Mouse (Mus musculus): ENCODE measurements around the gene Clec12b. TPM values are rescaled to one million over a fixed set of nuclear protein-coding genes. Genes with fewer than 3 reads are reported as not detected.
A peak's percentile ranks its signal among the peaks of the same experiment; 100 is the strongest.
"Not testable (repeated sequence)": the region's sequence is repeated elsewhere in the genome, so short reads cannot be mapped to it uniquely, and the experiment has no call there.

Gene Clec12b
- polyA plus RNA-seq, 1 experiment from 2014 or later: 0.46 TPM

- DNase-seq (ENCODE audit: low spot score): no peak
Observed at GRCm38 (mm10) chr6:129369374-129370132, 16.1 kb downstream of the Clec12b start.

DNA sequence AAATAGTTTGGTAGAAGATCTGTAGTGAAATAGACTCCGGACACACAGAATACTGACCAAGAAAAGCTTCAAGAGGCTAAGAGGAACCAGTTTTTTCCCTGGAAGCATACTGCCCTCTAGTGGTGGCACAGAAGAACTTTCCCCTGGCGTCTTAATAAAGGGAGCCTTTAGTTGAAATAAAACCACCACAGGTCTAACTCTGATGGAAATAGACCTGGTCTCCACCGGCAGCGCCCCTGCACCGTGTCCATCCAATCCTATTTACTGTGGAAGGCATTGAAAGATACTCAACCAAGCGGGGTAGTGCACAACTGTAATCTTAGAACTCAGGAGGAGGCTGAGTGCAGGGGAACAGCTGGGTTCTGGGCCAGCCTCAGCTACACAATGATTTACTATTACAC, 19.7 kb downstream of the Clec12b start:
- peak; percentile 64 for DNase-seq (ENCODE audit: low spot score)

GRCm38 (mm10) chr6:129363942-129364341, 21.7 kb downstream of the Clec12b start:
- DNase-seq (ENCODE audit: low spot score): no peak

GRCm38 (mm10) chr6:129359515-129359914, 26.2 kb downstream of the Clec12b start:
- no peak for DNase-seq (ENCODE audit: low spot score)

DNA sequence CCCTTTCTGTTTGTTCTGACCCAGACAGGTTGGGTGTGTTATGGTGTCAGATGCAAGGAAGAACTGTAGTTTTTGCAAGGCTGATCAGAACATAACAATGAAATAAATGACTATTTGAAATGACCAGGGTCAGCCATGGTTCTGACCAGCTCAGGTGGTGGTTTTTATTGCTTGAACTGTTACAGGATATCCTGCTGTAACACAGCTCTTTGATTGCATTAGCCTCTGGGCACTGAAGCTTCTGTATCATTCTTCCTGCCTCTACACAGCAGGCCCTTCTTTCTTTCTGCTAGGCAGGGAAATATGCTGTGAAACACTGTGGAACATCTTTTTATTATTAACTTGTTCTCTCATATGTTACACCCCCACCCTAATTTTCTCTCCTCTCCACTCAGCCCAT, 29.2 kb downstream of the Clec12b start:
- DNase-seq (ENCODE audit: low spot score): no peak

GRCm38 (mm10) chr6:129355774-129356173, 29.9 kb downstream of the Clec12b start:
- DNase-seq (ENCODE audit: low spot score): no peak

DNA sequence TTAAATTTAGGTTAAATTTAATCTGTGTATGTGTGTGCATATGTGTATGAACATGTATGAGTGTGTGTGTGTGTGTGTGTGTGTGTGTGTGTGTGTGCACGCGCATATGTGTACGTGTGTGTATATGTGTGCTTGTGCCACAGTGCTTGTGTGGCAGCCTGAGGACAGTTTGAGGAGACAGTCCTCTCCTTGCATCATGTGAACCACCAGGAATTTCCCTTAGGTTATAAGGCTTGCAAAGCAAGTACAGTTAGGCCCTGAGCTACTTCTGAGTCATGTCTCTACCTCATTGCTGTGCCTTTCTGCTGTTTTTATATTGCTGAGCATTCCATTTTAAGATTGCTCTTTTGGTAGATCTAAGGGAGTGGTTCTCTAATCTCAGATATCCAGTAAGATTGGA, 34.6 kb downstream of the Clec12b start:
- no peak for DNase-seq (ENCODE audit: low spot score)

- peak; percentile 36 for DNase-seq (ENCODE audit: low spot score)
Observed at GRCm38 (mm10) chr6:129349524-129350352, 35.9 kb downstream of the Clec12b start.

DNA sequence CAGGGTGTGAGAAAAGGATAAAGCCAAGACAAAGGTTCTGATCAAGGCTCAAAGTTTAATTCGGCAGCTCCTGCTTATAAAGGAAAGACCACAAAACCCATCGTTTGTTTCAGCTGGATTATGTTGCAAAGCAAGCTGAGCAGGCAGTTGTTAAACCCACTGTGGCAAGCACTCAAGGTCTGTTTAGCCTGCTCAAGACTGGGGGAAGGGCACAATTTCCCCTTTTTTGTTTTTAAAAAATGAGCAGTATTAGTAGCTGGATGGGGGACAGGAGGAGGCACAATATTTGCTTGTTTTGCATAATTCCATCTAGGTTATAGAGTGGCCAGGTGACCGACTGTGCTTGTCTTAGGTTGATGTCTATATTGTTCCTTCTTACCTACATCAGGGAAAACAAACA, 41.3 kb downstream of the Clec12b start:
- DNase-seq (ENCODE audit: low spot score): no peak

GRCm38 (mm10) chr6:129342391-129342790, 43.3 kb downstream of the Clec12b start, which contains the start of gene Clec12a:
Gene Clec12a, plus strand, starts transcription at chr6:129342691.
- not testable (repeated sequence) for DNase-seq (ENCODE audit: low spot score)

DNA sequence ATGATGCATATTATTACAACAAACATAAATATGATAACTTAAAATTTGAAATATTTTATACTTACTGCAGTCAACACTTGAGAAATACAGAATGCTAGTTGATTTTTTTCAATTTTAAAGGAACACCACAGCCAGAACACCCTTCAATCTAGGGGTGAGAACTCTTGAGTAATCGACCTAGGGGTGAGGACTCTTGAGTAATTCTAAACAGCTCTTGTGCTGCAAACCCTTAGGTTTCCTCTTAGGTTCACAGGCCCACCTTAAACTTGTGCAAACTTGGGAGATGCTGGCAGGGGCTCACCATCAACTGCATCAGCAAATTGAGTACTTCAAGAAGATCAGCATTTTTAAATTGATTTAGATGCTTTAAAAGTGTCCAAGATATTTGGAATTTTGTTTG, 47.9 kb downstream of the Clec12b start:
- DNase-seq (ENCODE audit: low spot score): no peak

DNA sequence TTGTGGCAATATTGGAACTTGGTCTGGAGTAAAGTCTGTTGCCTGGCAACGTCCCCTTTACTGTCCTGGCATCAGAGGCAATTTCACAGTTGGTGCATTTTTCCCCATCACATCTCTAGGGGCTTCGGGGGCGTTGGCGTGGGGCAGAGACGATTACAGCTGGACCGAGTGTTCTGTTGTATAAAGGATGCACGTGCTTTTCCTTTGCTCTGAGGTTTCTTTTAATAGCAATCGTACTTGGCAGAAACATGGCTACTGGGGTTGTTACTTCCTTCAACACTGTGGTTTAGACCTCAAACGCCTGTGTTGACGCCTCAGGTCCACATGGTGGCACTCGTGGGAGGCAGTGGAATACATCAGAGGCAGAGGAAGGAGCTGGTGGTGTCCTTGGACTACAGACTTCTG, 52.0 kb downstream of the Clec12b start:
- DNase-seq (ENCODE audit: low spot score): peak; percentile 88

GRCm38 (mm10) chr6:129331610-129332009, 54.1 kb downstream of the Clec12b start, which contains the start of gene 4922502D21Rik:
Gene 4922502D21Rik, minus strand, starts transcription at chr6:129331796.
- no peak for DNase-seq (ENCODE audit: low spot score)

DNA sequence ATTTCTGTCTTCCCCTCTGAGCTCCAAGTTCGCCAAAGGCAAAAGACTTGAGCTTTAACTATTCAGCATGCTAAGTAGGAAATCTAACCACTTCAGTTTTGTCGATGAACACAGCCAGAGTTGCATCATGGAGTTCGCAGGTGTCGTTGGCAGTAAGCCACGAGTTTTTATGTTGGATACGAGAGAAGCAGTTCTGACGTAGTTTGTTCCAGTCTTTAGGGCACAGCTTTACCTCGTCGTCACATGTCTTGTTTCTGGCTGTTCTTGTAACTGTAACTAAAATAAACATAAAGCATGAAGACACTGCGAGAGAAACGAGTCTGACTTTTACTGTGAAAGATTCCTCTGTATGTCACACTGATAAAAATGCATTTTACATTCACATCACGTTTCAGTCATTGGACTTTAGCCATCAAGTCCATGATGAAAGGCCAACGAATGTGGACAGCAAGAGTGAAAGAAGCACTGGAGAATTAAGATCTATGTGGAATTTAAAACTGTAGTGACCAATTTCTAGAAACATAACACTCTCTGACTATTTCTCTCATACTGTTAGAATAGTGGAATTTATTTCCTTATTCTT, 59.0 kb downstream of the Clec12b start:
- DNase-seq (ENCODE audit: low spot score): peak; percentile 20

GRCm38 (mm10) chr6:129326016-129326415, 59.7 kb downstream of the Clec12b start:
- DNase-seq (ENCODE audit: low spot score): peak; percentile 39

Other genes with a start within 250 kb of the Clec12b start
- 2.9 and 3.1 TPM in 2 replicates for gene Clec2d, start 205.3 kb downstream of the Clec12b start, polyA plus RNA-seq (2015; fragmentation: Nextera tagmentation; extraction: Ambion mirVana)
- gene Cd69, start 110.4 kb downstream of the Clec12b start, polyA plus RNA-seq (2015; fragmentation: Nextera tagmentation; extraction: Ambion mirVana): 53.2 and 58.8 TPM in 2 replicates
- gene 4922502D21Rik, start 54.1 kb downstream of the Clec12b start, polyA plus RNA-seq (2015; fragmentation: Nextera tagmentation; extraction: Ambion mirVana): 0.17 TPM in 1 of 2 replicates, not detected in the other
- gene Clec12a, start 43.2 kb downstream of the Clec12b start, polyA plus RNA-seq (2015; fragmentation: Nextera tagmentation; extraction: Ambion mirVana): 3.9 and 4.5 TPM in 2 replicates
- gene Clec1b, start 11.4 kb upstream of the Clec12b start, polyA plus RNA-seq (2015; fragmentation: Nextera tagmentation; extraction: Ambion mirVana): 0.85 and 0.91 TPM in 2 replicates
- gene Clec9a, start 23.0 kb upstream of the Clec12b start, polyA plus RNA-seq (2015; fragmentation: Nextera tagmentation; extraction: Ambion mirVana): 0.18 and 0.39 TPM in 2 replicates
- gene Clec1a, start 66.1 kb upstream of the Clec12b start, polyA plus RNA-seq (2015; fragmentation: Nextera tagmentation; extraction: Ambion mirVana): 0.75 and 1.1 TPM in 2 replicates
- gene Olr1, start 121.3 kb upstream of the Clec12b start, polyA plus RNA-seq (2015; fragmentation: Nextera tagmentation; extraction: Ambion mirVana): 0.09 and 0.12 TPM in 2 replicates
- not detected in 2 replicates for gene Tmem52b, start 126.7 kb upstream of the Clec12b start, polyA plus RNA-seq (2015; fragmentation: Nextera tagmentation; extraction: Ambion mirVana)
- gene Gabarapl1, start 147.3 kb upstream of the Clec12b start, polyA plus RNA-seq (2015; fragmentation: Nextera tagmentation; extraction: Ambion mirVana): 32.0 and 34.1 TPM in 2 replicates
- 0.45 and 0.74 TPM in 2 replicates for gene Klre1, start 192.0 kb upstream of the Clec12b start, polyA plus RNA-seq (2015; fragmentation: Nextera tagmentation; extraction: Ambion mirVana)
- gene Klrd1, start 205.9 kb upstream of the Clec12b start, polyA plus RNA-seq (2015; fragmentation: Nextera tagmentation; extraction: Ambion mirVana): 9.1 and 12.2 TPM in 2 replicates
- 4.5 and 4.8 TPM in 2 replicates for gene Klrk1, start 238.0 kb upstream of the Clec12b start, polyA plus RNA-seq (2015; fragmentation: Nextera tagmentation; extraction: Ambion mirVana)